Mouse (Mus musculus) thymus, postnatal 0 days (tissue): Measurements from ENCODE around the gene Apol6. TPM values are rescaled to one million over a fixed set of nuclear protein-coding genes. Genes with fewer than 3 reads are reported as not detected.
"Not testable (repeated sequence)": the region's sequence is repeated elsewhere in the genome, so short reads cannot be mapped to it uniquely, and the experiment has no call there.

Experiments used
- DNase-seq: peaks from one replicate; pipeline ENCODE4 v3.0.0-alpha.2; 2015; ENCODE audit warnings: low spot score
- polyA plus RNA-seq: library from polyadenylated mRNA; unstranded; fragments of >200 nt; fragmentation: Nextera tagmentation; extraction: Ambion mirVana; gene quantifications from 2 replicates; pipeline ENCODE4 v1.2.1, GENCODE M21; 2015

Apol6 gene
- polyA plus RNA-seq, 1 experiment from 2014 or later: not detected

GRCm38 (mm10) chr15:77029331-77029991 is 15.1 kb upstream of the Apol6 start:
- peak; percentile 40 for DNase-seq

GRCm38 (mm10) chr15:77031271-77031670 is 13.3 kb upstream of the Apol6 start:
- DNase-seq: no peak

- no peak for DNase-seq
Observed at GRCm38 (mm10) chr15:77034526-77034925, 10.0 kb upstream of the Apol6 start.

- no peak for DNase-seq
Observed at GRCm38 (mm10) chr15:77035643-77036042, 8.9 kb upstream of the Apol6 start.

GRCm38 (mm10) chr15:77036320-77036988 is 8.1 kb upstream of the Apol6 start:
- no peak for DNase-seq

- no peak for DNase-seq
Observed at GRCm38 (mm10) chr15:77036989-77037277, 7.6 kb upstream of the Apol6 start.

GRCm38 (mm10) chr15:77037278-77038161 is 7.0 kb upstream of the Apol6 start:
- no peak for DNase-seq

GRCm38 (mm10) chr15:77039211-77039700 is 5.3 kb upstream of the Apol6 start:
- no peak for DNase-seq

- DNase-seq: no peak
Observed at GRCm38 (mm10) chr15:77040784-77041183, 3.7 kb upstream of the Apol6 start.

GRCm38 (mm10) chr15:77045609-77046008 is 1.1 kb downstream of the Apol6 start:
- no peak for DNase-seq

- DNase-seq: no peak
Observed at GRCm38 (mm10) chr15:77050570-77050969, 6.0 kb downstream of the Apol6 start, which contains the start of gene Mb. Mb (minus strand) TSS chr15:77050670.

GRCm38 (mm10) chr15:77052176-77052575 is 7.6 kb downstream of the Apol6 start:
- DNase-seq: no peak

- no peak for DNase-seq
Observed at GRCm38 (mm10) chr15:77053021-77053420, 8.5 kb downstream of the Apol6 start.

GRCm38 (mm10) chr15:77054611-77055175 is 10.2 kb downstream of the Apol6 start:
- DNase-seq: no peak

- DNase-seq: no peak
Observed at GRCm38 (mm10) chr15:77056001-77056790, 11.7 kb downstream of the Apol6 start.

GRCm38 (mm10) chr15:77056791-77057051 is 12.2 kb downstream of the Apol6 start:
- no peak for DNase-seq

- no peak for DNase-seq
Observed at GRCm38 (mm10) chr15:77058566-77058965, 14.0 kb downstream of the Apol6 start.

GRCm38 (mm10) chr15:77059416-77059815 is 14.9 kb downstream of the Apol6 start:
- DNase-seq: not testable (repeated sequence)

GRCm38 (mm10) chr15:77062746-77063145 is 18.2 kb downstream of the Apol6 start:
- no peak for DNase-seq

GRCm38 (mm10) chr15:77065259-77065852 is 20.8 kb downstream of the Apol6 start:
- no peak for DNase-seq

GRCm38 (mm10) chr15:77066233-77066632 is 21.7 kb downstream of the Apol6 start:
- no peak for DNase-seq
